Mouse (Mus musculus) forebrain, embryonic 13.5 days (tissue): Measurements from ENCODE around the gene Gadd45b. TPM values are rescaled to one million over a fixed set of nuclear protein-coding genes. Genes with fewer than 3 reads are reported as not detected.
A peak's percentile ranks its signal among the peaks of the same experiment; 100 is the strongest.

Experiments
- ATAC-seq: fragments of 200-750 bp; cut with Nextera tagmentation; 2 replicates; pipeline ENCODE4 v1.8.0; 2017
- H3K27ac ChIP-seq: fragments of 300-500 bp; sonication (generic); 2 replicates; pipeline ENCODE4 v1.5.1; 2015; ENCODE audit warnings: inconsistent platforms, mild to moderate bottlenecking, moderate library complexity
- H3K27me3 ChIP-seq: fragments of 300-500 bp; sonication (generic); 2 replicates; pipeline ENCODE4 v1.6.1; 2015; ENCODE audit warnings: mild to moderate bottlenecking, inconsistent platforms
- H3K36me3 ChIP-seq: fragments of 300-500 bp; sonication (generic); 2 replicates; pipeline ENCODE4 v1.6.1; 2015; ENCODE audit warnings: mild to moderate bottlenecking, inconsistent platforms; ENCODE audit not compliant: poor library complexity, severe bottlenecking
- H3K4me1 ChIP-seq: fragments of 300-500 bp; sonication (generic); 2 replicates; pipeline ENCODE4 v1.6.1; 2015; ENCODE audit warnings: inconsistent platforms
- H3K4me2 ChIP-seq: fragments of 300-500 bp; sonication (generic); 2 replicates; pipeline ENCODE4 v1.6.1; 2015; ENCODE audit warnings: inconsistent platforms, mild to moderate bottlenecking, moderate library complexity
- H3K4me3 ChIP-seq: fragments of 300-500 bp; sonication (generic); 2 replicates; pipeline ENCODE4 v1.5.1; 2015; ENCODE audit warnings: mild to moderate bottlenecking, inconsistent platforms
- H3K9ac ChIP-seq: fragments of 300-500 bp; sonication (generic); 2 replicates; pipeline ENCODE4 v1.6.1; 2015; ENCODE audit warnings: mild to moderate bottlenecking, inconsistent platforms
- H3K9me3 ChIP-seq: fragments of 300-500 bp; sonication (generic); replicated peaks from 2 replicates; pipeline ENCODE4 v1.6.1; 2016; ENCODE audit warnings: inconsistent platforms
- WGBS: fragments of 180-500 bp; shearing (Covaris S2); methylation state at CpG from one replicate; pipeline ENCODE4 v1.1.7; 2015; 5-methylcytosine and 5-hydroxymethylcytosine counted together
- polyA plus RNA-seq: library from polyadenylated mRNA; unstranded; fragments of >200 nt; fragmentation: Nextera tagmentation; extraction: Ambion mirVana; gene quantifications from 2 replicates; pipeline ENCODE4 v1.2.1, GENCODE M21; 2015

Gene Gadd45b
- polyA plus RNA-seq, 1 experiment from 2014 or later, result 4.9 TPM

DNA sequence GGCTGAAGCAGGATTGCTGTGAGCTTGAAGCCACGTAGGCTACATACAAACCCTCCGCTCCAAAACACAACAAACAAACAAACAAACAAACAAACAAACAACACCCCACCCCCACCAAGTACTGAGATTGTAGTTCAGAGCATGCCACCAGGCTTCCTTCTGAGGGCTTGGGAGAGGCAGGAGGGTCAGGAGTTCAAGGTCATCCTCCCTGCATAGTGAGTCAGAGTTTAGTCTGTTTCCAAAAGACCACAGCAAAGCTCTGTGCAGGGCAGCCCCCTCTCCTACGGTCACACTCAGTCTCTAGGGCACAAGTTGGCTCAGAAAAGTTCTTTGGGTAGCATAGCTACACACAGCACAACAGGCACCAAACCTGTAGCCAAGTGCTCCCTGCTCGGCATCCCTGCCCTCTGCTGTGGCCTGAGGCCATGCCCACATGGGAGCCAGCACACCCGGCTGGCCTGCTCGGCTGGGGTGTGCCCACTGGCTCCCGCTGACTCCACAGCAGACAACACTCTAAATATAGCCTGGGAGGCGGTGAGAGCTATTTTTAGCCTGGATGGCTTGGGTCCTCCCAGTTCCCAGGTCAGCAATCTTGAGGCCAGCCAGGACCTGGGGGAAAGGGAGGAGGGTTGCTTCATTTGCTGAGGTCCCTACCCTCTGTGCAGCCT lies 10.6 kb downstream of the Gadd45b start:
- Histone ChIP-seq H3K9me3 (no peaks in the 10 kb centered on the region), H3K4me2 (peak overlapping the region; percentile 78), H3K4me1 (peaks cover 52% of the 10 kb centered on the region), H3K4me3 (peak overlapping the region; percentile 42; the same call in 1 of the 2 replicates), H3K36me3 (no peaks in the 10 kb centered on the region), H3K27ac (no peak overlapping the region), H3K27me3 (peaks cover 46% of the 10 kb centered on the region), H3K9ac (peak overlapping the region; percentile 66; the same call in 1 of the 2 replicates)
- 56% methylated on average over 8 of the region's 8 CpGs for WGBS
- ATAC-seq, result no peak

DNA sequence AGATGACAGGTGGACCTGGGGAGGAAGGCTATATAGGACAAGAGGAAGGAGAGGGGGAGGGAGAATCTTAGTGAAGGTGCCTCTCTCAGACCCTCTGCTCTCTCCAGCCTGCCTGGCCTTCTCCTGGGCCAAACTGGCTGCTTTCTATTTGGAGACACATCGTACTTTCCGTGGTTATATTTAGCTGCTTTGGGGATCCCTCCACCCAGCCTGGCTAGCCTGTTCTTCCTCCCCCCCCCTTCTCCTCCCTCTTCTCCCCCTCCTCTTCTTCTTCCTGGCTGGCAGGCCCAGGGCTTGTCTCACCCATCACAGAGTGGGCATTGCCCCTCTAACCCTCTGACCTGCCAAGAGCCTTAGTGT lies 11.1 kb downstream of the Gadd45b start:
- Histone ChIP-seq H3K4me2 (no peak overlapping the region), H3K4me1 (peaks cover 47% of the 10 kb centered on the region), H3K9ac (no peak overlapping the region), H3K4me3 (no peak overlapping the region), H3K36me3 (no peaks in the 10 kb centered on the region), H3K27me3 (peaks cover 41% of the 10 kb centered on the region), H3K27ac (no peak overlapping the region), H3K9me3 (no peaks in the 10 kb centered on the region)
- no peak for ATAC-seq
- WGBS, result 68% methylated on average over 2 of the region's 2 CpGs

DNA sequence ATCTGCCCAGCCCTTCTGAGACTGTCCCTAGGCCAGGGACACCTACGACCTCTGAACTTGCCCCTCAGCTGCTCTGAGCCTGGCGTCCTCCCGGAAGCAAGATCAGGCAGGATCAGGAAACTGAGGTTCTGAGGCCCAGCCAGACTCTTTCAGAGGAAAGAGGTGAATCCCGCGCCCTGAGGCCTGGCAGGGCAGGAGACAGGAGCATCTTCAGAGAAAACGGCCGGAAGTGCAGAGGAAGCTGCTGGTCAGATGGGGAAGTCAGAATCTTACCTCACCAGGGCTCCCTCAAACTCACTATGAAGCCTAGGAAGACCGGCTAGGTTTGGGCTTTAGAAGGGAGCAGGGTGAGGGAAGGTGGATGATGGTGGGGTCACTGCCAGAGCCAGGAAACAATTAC lies 13.0 kb downstream of the Gadd45b start:
- Histone ChIP-seq H3K36me3 (no peaks in the 10 kb centered on the region), H3K4me2 (no peak overlapping the region), H3K4me3 (no peak overlapping the region), H3K4me1 (peaks cover 36% of the 10 kb centered on the region), H3K9ac (no peak overlapping the region), H3K9me3 (no peaks in the 10 kb centered on the region), H3K27ac (no peak overlapping the region), H3K27me3 (peaks cover 21% of the 10 kb centered on the region)
- 64% methylated on average over 8 of the region's 8 CpGs for WGBS
- ATAC-seq, result no peak

DNA sequence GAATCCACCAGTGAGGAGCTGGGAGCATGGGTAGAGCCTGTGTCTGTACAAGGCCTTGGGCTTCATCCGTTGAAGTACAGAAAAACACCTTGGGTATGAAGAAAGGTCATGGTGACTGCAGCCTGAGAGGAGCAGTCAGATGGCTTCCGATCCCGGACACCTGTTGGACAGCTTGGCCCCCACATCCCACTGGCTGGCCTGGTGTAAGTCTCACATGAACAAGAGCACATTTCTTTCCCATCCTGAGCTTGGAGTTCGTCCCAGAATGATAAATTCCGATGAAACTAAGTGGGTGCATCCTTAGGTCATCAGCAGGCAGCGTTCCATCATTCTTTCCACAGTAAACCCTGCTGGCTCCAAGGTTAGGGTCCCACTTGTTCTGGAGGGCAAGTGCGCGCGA lies 13.8 kb downstream of the Gadd45b start:
- no peak for ATAC-seq
- H3K4me3 ChIP-seq, result no peak overlapping the region
- H3K4me1 ChIP-seq, result peaks cover 35% of the 10 kb centered on the region
- no peak overlapping the region for H3K27ac ChIP-seq
- no peak overlapping the region for H3K4me2 ChIP-seq
- H3K27me3 ChIP-seq, result peaks cover 15% of the 10 kb centered on the region
- 81% methylated on average over 9 of the region's 9 CpGs for WGBS
- H3K9ac ChIP-seq, result no peak overlapping the region
- no peaks in the 10 kb centered on the region for H3K9me3 ChIP-seq
- no peaks in the 10 kb centered on the region for H3K36me3 ChIP-seq

DNA sequence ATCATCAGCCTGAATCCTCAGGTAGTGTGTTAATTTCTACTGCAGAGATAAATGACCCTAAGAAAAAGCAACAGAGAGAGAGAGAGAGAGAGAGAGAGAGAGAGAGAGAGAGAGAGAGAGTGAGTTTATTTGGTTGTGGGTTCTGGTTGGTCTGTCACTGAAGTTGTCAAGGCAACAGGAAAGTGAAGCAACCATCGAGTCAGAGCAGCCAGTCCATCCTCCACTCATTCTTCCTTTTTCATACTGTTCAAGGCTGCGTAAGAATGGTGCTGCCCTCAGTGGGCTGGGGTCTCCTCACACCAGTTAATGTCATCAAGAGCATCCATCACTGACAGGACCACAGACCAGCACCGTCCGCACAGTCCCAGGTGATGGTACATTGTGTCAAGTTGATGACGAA lies 14.4 kb downstream of the Gadd45b start:
- Histone ChIP-seq H3K27ac (no peak overlapping the region), H3K27me3 (peaks cover 15% of the 10 kb centered on the region), H3K9me3 (no peaks in the 10 kb centered on the region), H3K4me3 (no peak overlapping the region), H3K9ac (no peak overlapping the region), H3K4me1 (peaks cover 30% of the 10 kb centered on the region), H3K4me2 (no peak overlapping the region), H3K36me3 (no peaks in the 10 kb centered on the region)
- ATAC-seq, result no peak
- WGBS, result 92% methylated on average over 5 of the region's 5 CpGs

DNA sequence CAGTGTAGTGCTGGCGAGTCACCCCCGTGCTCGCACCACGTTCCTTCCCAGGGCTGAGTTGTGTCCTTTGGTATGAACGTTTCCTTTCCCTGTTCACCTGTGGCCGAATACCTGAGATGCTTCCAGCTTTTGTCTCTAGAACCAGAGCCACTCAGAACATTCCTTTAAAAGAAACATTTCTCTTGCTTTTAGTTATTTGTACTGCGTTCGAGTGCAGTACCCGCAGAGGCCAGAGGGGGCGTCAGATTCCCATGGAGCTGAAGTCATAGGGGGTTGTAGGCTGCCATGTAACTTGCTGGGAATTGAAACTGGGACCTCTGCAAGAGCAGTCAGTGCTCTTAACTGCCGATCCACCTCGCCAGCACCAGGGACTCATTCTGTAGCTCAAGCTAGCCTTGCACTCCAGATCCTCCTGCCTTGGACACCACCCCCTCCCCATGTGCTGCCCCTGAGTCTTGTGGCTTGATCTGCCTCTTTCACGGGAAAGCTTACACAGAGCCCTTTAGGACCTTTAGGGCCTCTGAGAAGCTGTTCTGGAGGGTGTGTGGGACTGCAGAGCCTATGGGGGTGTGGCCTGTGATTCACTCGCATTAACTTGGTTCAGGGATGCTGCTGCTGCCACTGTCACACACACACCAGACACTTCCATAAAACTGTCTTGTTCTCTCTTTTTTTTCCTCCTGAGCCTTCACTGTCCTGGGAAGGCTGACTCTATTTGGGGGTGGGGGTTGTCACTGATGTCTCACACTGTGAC lies 17.0 kb downstream of the Gadd45b start:
- Histone ChIP-seq H3K9me3 (no peaks in the 10 kb centered on the region), H3K4me2 (no peak overlapping the region), H3K27ac (no peak overlapping the region), H3K9ac (peak overlapping the region; percentile 16; the same call in 1 of the 2 replicates), H3K27me3 (no peaks in the 10 kb centered on the region), H3K4me3 (no peak overlapping the region), H3K36me3 (no peaks in the 10 kb centered on the region), H3K4me1 (peaks cover 16% of the 10 kb centered on the region)
- WGBS, result 60% methylated on average over 14 of the region's 14 CpGs
- ATAC-seq, result no peak

DNA sequence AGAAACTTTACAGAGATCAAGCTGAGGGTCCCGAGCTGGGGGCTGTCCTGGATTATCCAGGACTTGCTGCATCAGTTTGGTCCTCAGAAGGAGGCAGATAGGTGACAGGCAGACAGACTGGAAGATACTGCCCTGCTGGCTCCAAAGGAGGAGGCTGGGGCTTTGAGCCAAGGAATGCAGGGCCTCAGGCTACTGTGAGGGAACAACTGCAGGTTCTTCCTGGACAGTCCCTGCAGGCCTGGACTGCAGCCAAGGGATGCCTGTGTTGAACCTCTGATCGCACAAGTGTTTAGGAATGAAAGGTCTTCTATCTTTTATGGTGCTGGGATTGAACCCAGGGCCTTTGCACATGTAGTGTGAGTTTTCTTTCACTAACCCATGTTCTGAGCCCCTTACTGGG lies 17.9 kb downstream of the Gadd45b start:
- Histone ChIP-seq H3K4me1 (peaks cover 16% of the 10 kb centered on the region), H3K36me3 (no peaks in the 10 kb centered on the region), H3K4me3 (no peak overlapping the region), H3K27ac (no peak overlapping the region), H3K9me3 (no peaks in the 10 kb centered on the region), H3K9ac (no peak overlapping the region), H3K27me3 (0 out of 2 replicates have a peak, but pooled peaks cover 2% of the 10 kb centered on the region), H3K4me2 (no peak overlapping the region)
- WGBS, result 43% methylated on average over 2 of the region's 2 CpGs
- no peak for ATAC-seq

DNA sequence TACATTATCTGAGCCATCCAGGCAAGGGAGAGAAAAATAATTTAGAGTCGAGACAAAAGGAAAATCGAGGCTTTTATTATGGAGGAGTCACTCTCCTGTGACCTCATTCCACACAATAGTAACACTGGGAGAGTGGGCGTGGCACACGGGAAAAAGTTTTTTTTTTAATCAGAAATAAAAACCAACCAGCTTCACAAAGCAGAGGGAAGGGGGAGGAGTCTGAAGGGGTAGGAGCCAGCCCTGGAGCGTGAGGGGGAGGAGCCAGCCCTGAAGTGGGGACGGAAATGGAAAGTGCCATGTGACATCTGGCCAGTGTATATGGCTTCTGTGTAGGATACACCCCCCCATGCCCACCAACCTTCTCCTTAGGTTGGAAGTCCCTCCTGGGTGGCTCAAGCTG lies 18.7 kb downstream of the Gadd45b start:
- 32% methylated on average over 6 of the region's 6 CpGs for WGBS
- H3K27me3 ChIP-seq, result 0 out of 2 replicates have a peak, but pooled peaks cover 3% of the 10 kb centered on the region
- peaks cover 16% of the 10 kb centered on the region for H3K4me1 ChIP-seq
- H3K4me3 ChIP-seq, result no peak overlapping the region
- ATAC-seq, result no peak
- H3K36me3 ChIP-seq, result no peaks in the 10 kb centered on the region
- no peaks in the 10 kb centered on the region for H3K9me3 ChIP-seq
- H3K27ac ChIP-seq, result no peak overlapping the region; the same call in 1 of the 2 replicates
- no peak overlapping the region for H3K4me2 ChIP-seq
- no peak overlapping the region for H3K9ac ChIP-seq

DNA sequence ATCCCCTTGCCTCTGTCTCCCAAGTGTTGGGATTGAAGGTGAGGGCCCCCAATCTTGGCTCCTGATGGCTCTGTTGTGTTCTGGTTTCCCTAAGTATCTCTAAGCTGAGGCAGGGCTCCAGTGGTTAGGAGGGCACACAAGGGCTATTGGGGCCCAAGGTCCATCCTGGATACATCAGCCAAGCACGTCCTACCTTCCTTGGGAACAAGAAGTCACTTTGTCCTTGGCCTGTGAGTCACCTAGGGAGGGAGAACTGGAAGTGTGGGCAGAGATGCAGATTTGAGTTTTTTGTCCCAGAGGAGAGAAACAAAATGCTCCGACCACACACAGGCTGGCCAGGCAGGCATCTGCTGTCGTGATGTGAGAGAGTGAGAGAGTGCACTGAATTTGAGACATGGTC lies 19.2 kb downstream of the Gadd45b start:
- Histone ChIP-seq H3K4me3 (no peak overlapping the region), H3K27me3 (0 out of 2 replicates have a peak, but pooled peaks cover 3% of the 10 kb centered on the region), H3K9ac (no peak overlapping the region), H3K36me3 (no peaks in the 10 kb centered on the region), H3K4me1 (peaks cover 16% of the 10 kb centered on the region), H3K4me2 (no peak overlapping the region), H3K9me3 (no peaks in the 10 kb centered on the region), H3K27ac (no peak overlapping the region)
- no peak for ATAC-seq
- WGBS, result 76% methylated on average over 3 of the region's 3 CpGs

DNA sequence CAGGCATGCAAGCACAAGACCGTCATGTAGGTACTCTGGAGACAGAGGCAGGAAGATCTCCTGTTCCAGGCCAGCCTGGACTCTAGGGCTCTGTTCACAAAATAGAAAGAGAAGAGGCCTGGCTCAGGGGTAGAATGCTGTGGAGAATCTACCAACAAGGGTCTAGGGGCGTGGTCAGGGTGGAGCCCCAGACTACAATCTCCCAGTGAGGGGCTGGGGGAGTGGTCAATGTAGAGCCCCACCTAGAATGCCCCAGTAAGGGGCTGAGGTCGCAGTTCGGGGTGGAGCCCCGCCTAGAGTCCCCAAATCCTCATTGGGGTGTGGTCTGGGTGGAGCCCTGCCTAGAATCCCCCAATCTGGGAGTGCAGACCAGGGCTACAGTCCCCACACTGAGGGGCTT lies 20.4 kb downstream of the Gadd45b start:
- H3K9ac ChIP-seq, result no peak overlapping the region
- no peak overlapping the region for H3K27ac ChIP-seq
- 0 out of 2 replicates have a peak, but pooled peaks cover 3% of the 10 kb centered on the region for H3K27me3 ChIP-seq
- H3K4me2 ChIP-seq, result no peak overlapping the region
- H3K4me3 ChIP-seq, result no peak overlapping the region
- ATAC-seq, result no peak
- H3K36me3 ChIP-seq, result no peaks in the 10 kb centered on the region
- peaks cover 16% of the 10 kb centered on the region for H3K4me1 ChIP-seq
- no peaks in the 10 kb centered on the region for H3K9me3 ChIP-seq
- WGBS, result 28% methylated on average over 5 of the region's 5 CpGs

GRCm38 (mm10) chr10:80951761-80952390 lies 22.0 kb downstream of the Gadd45b start:
- H3K4me1 ChIP-seq, result peaks cover 22% of the 10 kb centered on the region
- WGBS, result 81% methylated on average over 10 of the region's 10 CpGs
- no peaks in the 10 kb centered on the region for H3K36me3 ChIP-seq
- H3K27ac ChIP-seq, result no peak overlapping the region
- H3K27me3 ChIP-seq, result 0 out of 2 replicates have a peak, but pooled peaks cover 3% of the 10 kb centered on the region
- no peak for ATAC-seq
- no peaks in the 10 kb centered on the region for H3K9me3 ChIP-seq
- H3K4me3 ChIP-seq, result no peak overlapping the region
- no peak overlapping the region for H3K4me2 ChIP-seq
- no peak overlapping the region for H3K9ac ChIP-seq

DNA sequence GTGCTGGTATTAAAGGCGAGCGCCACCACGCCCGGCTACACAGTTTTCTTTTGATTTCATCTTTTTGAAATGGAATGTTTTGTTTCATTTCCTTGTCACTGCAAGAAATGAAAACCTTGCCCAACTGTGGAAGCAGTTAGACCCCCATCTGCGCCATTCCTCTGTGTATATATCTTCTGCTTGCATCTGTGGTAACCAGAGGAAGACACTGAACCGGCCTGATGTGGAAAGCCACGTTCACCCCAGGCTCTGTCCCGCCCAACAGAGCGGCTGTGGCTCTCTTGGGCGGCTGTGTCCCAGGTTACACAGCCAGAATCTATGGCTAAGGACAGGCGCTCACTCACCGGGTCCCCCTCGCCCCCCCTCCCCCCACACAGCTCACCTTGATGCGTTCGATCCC lies 22.6 kb downstream of the Gadd45b start:
- WGBS, result 76% methylated on average over 15 of the region's 15 CpGs
- ATAC-seq, result no peak
- H3K27ac ChIP-seq, result no peak overlapping the region
- H3K36me3 ChIP-seq, result no peaks in the 10 kb centered on the region
- H3K4me2 ChIP-seq, result no peak overlapping the region
- H3K4me3 ChIP-seq, result no peak overlapping the region
- peaks cover 17% of the 10 kb centered on the region for H3K4me1 ChIP-seq
- no peak overlapping the region for H3K9ac ChIP-seq
- H3K27me3 ChIP-seq, result 0 out of 2 replicates have a peak, but pooled peaks cover 3% of the 10 kb centered on the region
- no peaks in the 10 kb centered on the region for H3K9me3 ChIP-seq
